ENCODE assay signal across 18 mouse cellular contexts in the genomic region with DNA sequence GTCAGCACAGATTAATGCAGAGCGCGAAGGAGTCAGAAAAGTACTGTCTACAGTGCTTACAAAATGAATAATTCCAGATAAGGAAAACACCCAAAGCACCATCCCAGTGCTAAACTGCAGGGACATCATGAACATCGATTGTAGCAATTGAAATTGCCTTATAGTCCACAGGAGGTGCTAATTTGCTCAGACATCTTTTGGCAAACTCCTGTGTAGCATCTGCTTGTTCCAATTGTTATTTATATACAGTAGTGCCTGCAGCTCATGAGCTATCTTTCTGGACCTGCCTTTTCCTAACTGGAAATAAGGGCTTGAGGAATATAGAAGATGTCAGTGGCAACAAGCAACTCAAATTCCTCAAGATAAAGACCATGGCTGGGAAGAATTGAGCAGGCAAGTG.
DNase-seq lines count a peak whose midpoint lies in the region; ATAC-seq lines count a peak whose summit lies in the region.
"Had no signal": no experiment of that assay in that cellular context is flagged by ENCODE, and none has a peak within 500 bp of the region (broad histone marks: within the 10 kb centered on the region; RNA-seq: fewer than 3 reads in every experiment).

No protein-coding gene starts in this region.

- peak; percentile 61 for ATAC-seq in cerebellum, adult (ENCODE audit: insufficient number of reproducible peaks, low FRiP score, low TSS enrichment)
- ATAC-seq in frontal cortex, adult (ENCODE audit: low TSS enrichment): peak; percentile 87
- ATAC-seq: intestine, postnatal 0 days; Patski had no signal

- DNase-seq in cerebellum, postnatal 4 days (ENCODE audit: low spot score in 2 of 2): no peak
- no peak for DNase-seq in frontal cortex, postnatal 10 days (ENCODE audit: low spot score in 2 of 2)
- DNase-seq in left cerebral cortex, adult 11 months (ENCODE audit: low spot score): peak; percentile 12
- DNase-seq in left cerebral cortex, postnatal 4 days: no peak
- DNase-seq in layer of hippocampus, adult 8-10 months (ENCODE audit: low spot score in 2 of 2): peak; percentile 26 to 35
- DNase-seq in urinary bladder, adult 18-20 months (ENCODE audit: low spot score in 2 of 2): no peak
- DNase-seq: adrenal gland, adult 8-10 months; heart, postnatal 14 days; liver; lung, postnatal 10 days; midbrain, embryonic 14.5 days; right cerebral cortex, postnatal 14 days; spleen, adult 18-20 months; thymus, postnatal 4 days had no signal

- intact Hi-C loops in left cerebral cortex, postnatal 4 days (cut with DNase I): no loop called here

Comparison
In these comparisons a context has a peak if more than half of its experiments do, and no peak if none do; other contexts are left out.
1. DNase-seq: peak in left cerebral cortex, adult 11 months (single experiment) and layer of hippocampus, adult 8-10 months (2 of 2); none in cerebellum, postnatal 4 days (0 of 2), frontal cortex, postnatal 10 days (0 of 2), left cerebral cortex, postnatal 4 days (single experiment) and urinary bladder, adult 18-20 months (0 of 2).